25 mouse cellular contexts compared by ENCODE assay signal in the genomic region with DNA sequence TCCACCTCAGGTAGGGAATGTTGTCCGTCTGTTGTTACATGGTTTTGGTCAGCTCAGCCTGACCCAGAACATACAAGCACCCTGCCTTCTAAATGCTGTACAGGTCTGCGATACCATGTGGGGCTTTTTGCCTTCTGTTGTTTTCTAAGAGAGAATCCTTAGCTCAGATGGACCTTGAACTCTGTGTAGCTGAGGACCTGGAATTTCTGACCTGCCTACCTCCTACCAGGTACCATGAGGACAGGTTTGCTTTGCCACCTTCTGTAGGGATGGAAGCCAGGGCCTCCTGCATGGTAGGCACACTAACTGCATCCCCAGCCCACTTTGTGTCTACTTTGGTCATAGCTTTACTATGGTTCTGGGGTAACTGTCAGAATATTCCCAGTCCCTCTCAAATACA. TPM values are rescaled to one million over a fixed set of nuclear protein-coding genes. Genes with fewer than 3 reads are reported as not detected.
DNase-seq lines count a peak whose midpoint lies in the region; ATAC-seq and TF ChIP-seq lines count a peak whose summit lies in the region.
"Had no signal": no experiment of that assay in that cellular context is flagged by ENCODE, and none has a peak within 500 bp of the region (broad histone marks: within the 10 kb centered on the region; RNA-seq: fewer than 3 reads in every experiment).

No protein-coding gene starts in this region.

- no peak overlapping the region for H3K9ac ChIP-seq in liver, embryonic 12.5 days
- H3K9ac ChIP-seq in liver, postnatal 0 days (replicated peaks) = no peak overlapping the region
- no peak overlapping the region for H3K9ac ChIP-seq in liver, embryonic 14.5 days (replicated peaks)
- H3K9ac ChIP-seq in liver, embryonic 11.5 days (ENCODE audit: low read depth, low read length) = no peak overlapping the region
- no peak overlapping the region for H3K9ac ChIP-seq in liver, embryonic 16.5 days (ENCODE audit: low read depth, low read length)
- H3K9ac ChIP-seq in forebrain, embryonic 13.5 days = no peak overlapping the region
- H3K9ac ChIP-seq: embryonic facial prominence, embryonic 13.5 days; embryonic facial prominence, embryonic 15.5 days; forebrain, embryonic 12.5 days; forebrain, embryonic 15.5 days had no signal

- peaks cover 64% of the 10 kb centered on the region for H3K4me1 ChIP-seq in liver, embryonic 12.5 days
- H3K4me1 ChIP-seq in liver, postnatal 0 days (ENCODE audit: insufficient read depth) = peaks cover 18% of the 10 kb centered on the region
- peaks cover 28 to 29% of the 10 kb centered on the region in 2 experiments for H3K4me1 ChIP-seq in liver, embryonic 14.5 days (replicated peaks; ENCODE audit: control insufficient read depth in 2 of 2, insufficient read depth in 2 of 2, low read length in 1 of 2)
- H3K4me1 ChIP-seq in liver, embryonic 11.5 days (replicated peaks; ENCODE audit: control insufficient read depth, insufficient read depth, low read length) = peaks cover 18% of the 10 kb centered on the region
- H3K4me1 ChIP-seq in liver, embryonic 16.5 days (ENCODE audit: control insufficient read depth, low read depth, low read length) = peaks cover 35% of the 10 kb centered on the region
- peaks cover 19% of the 10 kb centered on the region for H3K4me1 ChIP-seq in forebrain, embryonic 13.5 days

- ATAC-seq in liver, embryonic 12.5 days = no peak
- ATAC-seq in liver, postnatal 0 days = no peak
- ATAC-seq in liver, embryonic 14.5 days (ENCODE audit: insufficient read depth) = no peak
- ATAC-seq in liver, embryonic 11.5 days (replicated peaks; ENCODE audit: low FRiP score) = no peak
- ATAC-seq in liver, embryonic 16.5 days (ENCODE audit: low read depth) = no peak
- no peak for ATAC-seq in forebrain, embryonic 13.5 days
- ATAC-seq: forebrain, embryonic 15.5 days had no signal

- no peaks in the 10 kb centered on the region for H3K27me3 ChIP-seq in liver, embryonic 12.5 days (replicated peaks)
- no peaks in the 10 kb centered on the region for H3K27me3 ChIP-seq in liver, postnatal 0 days (ENCODE audit: insufficient read depth, low read length)
- no peaks in the 10 kb centered on the region for H3K27me3 ChIP-seq in liver, embryonic 14.5 days (ENCODE audit: control insufficient read depth, insufficient read depth, low read length)
- no peaks in the 10 kb centered on the region for H3K27me3 ChIP-seq in liver, embryonic 11.5 days (replicated peaks; ENCODE audit: control insufficient read depth, insufficient read depth, low read length)
- no peaks in the 10 kb centered on the region for H3K27me3 ChIP-seq in liver, embryonic 16.5 days (ENCODE audit: control insufficient read depth, insufficient read depth, low read depth, low read length)
- no peaks in the 10 kb centered on the region for H3K27me3 ChIP-seq in forebrain, embryonic 13.5 days
- H3K27me3 ChIP-seq: embryonic facial prominence, embryonic 13.5 days; embryonic facial prominence, embryonic 15.5 days; forebrain, embryonic 12.5 days; forebrain, embryonic 15.5 days had no signal

- no peak overlapping the region for H3K4me2 ChIP-seq in liver, embryonic 12.5 days
- no peak overlapping the region for H3K4me2 ChIP-seq in liver, postnatal 0 days (ENCODE audit: low read depth, low read length)
- H3K4me2 ChIP-seq in liver, embryonic 14.5 days (ENCODE audit: low read depth) = no peak overlapping the region
- no peak overlapping the region; the same call in 1 of the 2 replicates for H3K4me2 ChIP-seq in liver, embryonic 11.5 days
- H3K4me2 ChIP-seq in liver, embryonic 16.5 days (ENCODE audit: low read depth, low read length) = no peak overlapping the region
- H3K4me2 ChIP-seq in forebrain, embryonic 13.5 days = no peak overlapping the region
- H3K4me2 ChIP-seq: embryonic facial prominence, embryonic 13.5 days; embryonic facial prominence, embryonic 15.5 days; forebrain, embryonic 12.5 days; forebrain, embryonic 15.5 days had no signal

- peak; percentile 59 for DNase-seq in kidney, adult 9 months
- DNase-seq in kidney, postnatal 10 days = no peak
- no peak for DNase-seq in liver, postnatal 0 days
- DNase-seq in liver, embryonic 14.5 days (ENCODE audit: low read depth in 3 of 3, low spot score in 3 of 3) = no peak
- no peak for DNase-seq in liver, embryonic 11.5 days (ENCODE audit: low spot score)
- DNase-seq: adrenal gland, adult 2 months; adrenal gland, postnatal 10 days; adrenal gland, postnatal 25 days; cerebellum, adult 11 months; cerebellum, adult 18-20 months; cerebellum, adult 8-10 months; cerebellum, adult 9-11 months; cerebellum, postnatal 14 days; cerebellum, postnatal 36 days; embryo, embryonic 11 days had no signal

- H3K36me3 ChIP-seq in liver, embryonic 12.5 days = peaks cover 67% of the 10 kb centered on the region
- peaks cover 38% of the 10 kb centered on the region for H3K36me3 ChIP-seq in liver, postnatal 0 days (replicated peaks; ENCODE audit: insufficient read depth, low read length)
- peaks cover 25% of the 10 kb centered on the region for H3K36me3 ChIP-seq in liver, embryonic 14.5 days (replicated peaks; ENCODE audit: control insufficient read depth, insufficient read depth, low read depth)
- H3K36me3 ChIP-seq in liver, embryonic 11.5 days (ENCODE audit: control insufficient read depth, insufficient read depth, low read length) = peaks cover 29% of the 10 kb centered on the region
- peaks cover 22% of the 10 kb centered on the region for H3K36me3 ChIP-seq in liver, embryonic 16.5 days (ENCODE audit: control insufficient read depth, insufficient read depth)
- H3K36me3 ChIP-seq in forebrain, embryonic 13.5 days (ENCODE audit: poor library complexity, severe bottlenecking) = peaks cover 48% of the 10 kb centered on the region

- no peak for TF ChIP-seq EP300 in liver, postnatal 0 days (IDR thresholded peaks at IDR 0.05; ENCODE audit: low read depth)
- TF ChIP-seq EP300 in liver, embryonic 14.5 days (IDR thresholded peaks at IDR 0.05; ENCODE audit: low read depth) = no peak

- WGBS in liver, embryonic 12.5 days (ENCODE audit: insufficient replicate concordance) = 87% methylated on average over 2 of the region's 2 CpGs
- WGBS in liver, postnatal 0 days (ENCODE audit: insufficient replicate concordance) = 97% methylated on average over 2 of the region's 2 CpGs
- WGBS in liver, embryonic 14.5 days (ENCODE audit: insufficient replicate concordance) = 89% methylated on average over 2 of the region's 2 CpGs
- 94% methylated on average over 2 of the region's 2 CpGs for WGBS in liver, embryonic 11.5 days
- WGBS in liver, embryonic 16.5 days (ENCODE audit: insufficient replicate concordance) = 88% methylated on average over 2 of the region's 2 CpGs
- 94% methylated on average over 2 of the region's 2 CpGs for WGBS in forebrain, embryonic 13.5 days

- no peak overlapping the region for H3K4me3 ChIP-seq in liver, embryonic 12.5 days
- H3K4me3 ChIP-seq in liver, postnatal 0 days (ENCODE audit: low read depth, low read length) = no peak overlapping the region
- no peak overlapping the region for H3K4me3 ChIP-seq in liver, embryonic 14.5 days (ENCODE audit: insufficient read depth in 1 of 2, low read depth in 2 of 2, low read length in 2 of 2)
- no peak overlapping the region for H3K4me3 ChIP-seq in liver, embryonic 11.5 days (ENCODE audit: low read depth, low read length)
- H3K4me3 ChIP-seq in liver, embryonic 16.5 days (ENCODE audit: low read depth, low read length) = no peak overlapping the region
- no peak overlapping the region for H3K4me3 ChIP-seq in forebrain, embryonic 13.5 days
- H3K4me3 ChIP-seq: embryonic facial prominence, embryonic 13.5 days; embryonic facial prominence, embryonic 15.5 days; erythroblast, embryonic 14.5 days; forebrain, embryonic 10.5 days; forebrain, embryonic 12.5 days; forebrain, embryonic 15.5 days had no signal

- 0 out of 2 replicates have a peak, but pooled peaks cover 5% of the 10 kb centered on the region for H3K9me3 ChIP-seq in liver, embryonic 12.5 days (replicated peaks)
- no peaks in the 10 kb centered on the region for H3K9me3 ChIP-seq in liver, postnatal 0 days (ENCODE audit: low read length)
- peaks cover 4% of the 10 kb centered on the region for H3K9me3 ChIP-seq in liver, embryonic 14.5 days (ENCODE audit: control insufficient read depth, low read length)
- no peaks in the 10 kb centered on the region; the same call in 1 of the 2 replicates for H3K9me3 ChIP-seq in liver, embryonic 11.5 days (ENCODE audit: control insufficient read depth, low read length)
- no peaks in the 10 kb centered on the region for H3K9me3 ChIP-seq in liver, embryonic 16.5 days (replicated peaks; ENCODE audit: control insufficient read depth, low read length)
- H3K9me3 ChIP-seq in forebrain, embryonic 13.5 days (replicated peaks) = 0 out of 2 replicates have a peak, but pooled peaks cover 5% of the 10 kb centered on the region
- H3K9me3 ChIP-seq: embryonic facial prominence, embryonic 15.5 days; forebrain, embryonic 15.5 days had no signal

- peak overlapping the region; percentile 95 for H3K27ac ChIP-seq in liver, embryonic 12.5 days
- no peak overlapping the region for H3K27ac ChIP-seq in liver, postnatal 0 days (ENCODE audit: low read depth)
- peak overlapping the region; percentile 44 for H3K27ac ChIP-seq in liver, embryonic 14.5 days
- H3K27ac ChIP-seq in liver, embryonic 11.5 days (ENCODE audit: low read depth, low read length) = no peak overlapping the region
- peak overlapping the region; percentile 48 for H3K27ac ChIP-seq in liver, embryonic 16.5 days (ENCODE audit: low read length)
- no peak overlapping the region for H3K27ac ChIP-seq in forebrain, embryonic 13.5 days
- H3K27ac ChIP-seq: embryonic facial prominence, embryonic 13.5 days; embryonic facial prominence, embryonic 15.5 days; forebrain, embryonic 10.5 days; forebrain, embryonic 12.5 days; forebrain, embryonic 15.5 days had no signal

- no peak for TF ChIP-seq CTCF in liver, postnatal 0 days (IDR thresholded peaks at IDR 0.05; ENCODE audit: low read depth)
- TF ChIP-seq CTCF in liver, embryonic 14.5 days (IDR thresholded peaks at IDR 0.05; ENCODE audit: low read depth) = no peak

RNA-seq across cellular contexts. Expression of a gene that starts 2.9 kb away (rescaled TPM):
- 19.1 and 20.2 TPM in 2 replicates for polyA plus RNA-seq in liver, embryonic 12.5 days (2016; fragmentation: Nextera tagmentation; extraction: Ambion mirVana)
- 8.1 and 8.3 TPM in 2 replicates for polyA plus RNA-seq in liver, postnatal 0 days (2015; fragmentation: Nextera tagmentation; extraction: Ambion mirVana)
- 21.8 and 27.0 TPM in 2 replicates for polyA plus RNA-seq in liver, embryonic 14.5 days (2012; rRNA removed)
- polyA plus RNA-seq in liver, embryonic 14.5 days (2014; fragmentation: Nextera tagmentation; extraction: Ambion mirVana) = 1.5 and 2.0 TPM in 2 replicates
- polyA plus RNA-seq in liver, embryonic 11.5 days (2014; fragmentation: Nextera tagmentation; extraction: Ambion mirVana) = 2.9 and 3.1 TPM in 2 replicates
- polyA plus RNA-seq in liver, embryonic 16.5 days (2015; fragmentation: Nextera tagmentation; extraction: Ambion mirVana) = 9.5 and 11.3 TPM in 2 replicates
- polyA plus RNA-seq in forebrain, embryonic 13.5 days (2015; fragmentation: Nextera tagmentation; extraction: Ambion mirVana) = 22.4 and 23.6 TPM in 2 replicates

RNA-seq across cellular contexts. Expression of a gene that starts 11.3 kb away (rescaled TPM):
- 1.5 TPM in 2 replicates for polyA plus RNA-seq in liver, embryonic 12.5 days (2016; fragmentation: Nextera tagmentation; extraction: Ambion mirVana)
- 0.89 and 1.2 TPM in 2 replicates for polyA plus RNA-seq in liver, postnatal 0 days (2015; fragmentation: Nextera tagmentation; extraction: Ambion mirVana)
- polyA plus RNA-seq in liver, embryonic 14.5 days (2012; rRNA removed) = 0.66 and 0.96 TPM in 2 replicates
- 0.38 and 0.41 TPM in 2 replicates for polyA plus RNA-seq in liver, embryonic 14.5 days (2014; fragmentation: Nextera tagmentation; extraction: Ambion mirVana)
- 2.3 and 2.4 TPM in 2 replicates for polyA plus RNA-seq in liver, embryonic 11.5 days (2014; fragmentation: Nextera tagmentation; extraction: Ambion mirVana)
- 0.48 and 0.59 TPM in 2 replicates for polyA plus RNA-seq in liver, embryonic 16.5 days (2015; fragmentation: Nextera tagmentation; extraction: Ambion mirVana)
- polyA plus RNA-seq in forebrain, embryonic 13.5 days (2015; fragmentation: Nextera tagmentation; extraction: Ambion mirVana) = 0.23 and 0.35 TPM in 2 replicates

RNA-seq across cellular contexts. Expression of a gene that starts 11.6 kb away (rescaled TPM):
- polyA plus RNA-seq in liver, embryonic 12.5 days (2016; fragmentation: Nextera tagmentation; extraction: Ambion mirVana) = 101 TPM in 2 replicates
- 61.7 and 66.9 TPM in 2 replicates for polyA plus RNA-seq in liver, postnatal 0 days (2015; fragmentation: Nextera tagmentation; extraction: Ambion mirVana)
- polyA plus RNA-seq in liver, embryonic 14.5 days (2012; rRNA removed) = 34.8 and 39.6 TPM in 2 replicates
- polyA plus RNA-seq in liver, embryonic 14.5 days (2014; fragmentation: Nextera tagmentation; extraction: Ambion mirVana) = 83.1 and 91.6 TPM in 2 replicates
- polyA plus RNA-seq in liver, embryonic 11.5 days (2014; fragmentation: Nextera tagmentation; extraction: Ambion mirVana) = 133 and 142 TPM in 2 replicates
- 71.1 and 74.2 TPM in 2 replicates for polyA plus RNA-seq in liver, embryonic 16.5 days (2015; fragmentation: Nextera tagmentation; extraction: Ambion mirVana)
- 130 TPM in 2 replicates for polyA plus RNA-seq in forebrain, embryonic 13.5 days (2015; fragmentation: Nextera tagmentation; extraction: Ambion mirVana)

RNA-seq across cellular contexts. Expression of a gene that starts 38.5 kb away (rescaled TPM):
- 23.9 and 24.2 TPM in 2 replicates for polyA plus RNA-seq in liver, embryonic 12.5 days (2016; fragmentation: Nextera tagmentation; extraction: Ambion mirVana)
- 7.6 and 8.1 TPM in 2 replicates for polyA plus RNA-seq in liver, postnatal 0 days (2015; fragmentation: Nextera tagmentation; extraction: Ambion mirVana)
- polyA plus RNA-seq in liver, embryonic 14.5 days (2012; rRNA removed) = 21.3 and 23.3 TPM in 2 replicates
- 7.5 and 8.6 TPM in 2 replicates for polyA plus RNA-seq in liver, embryonic 14.5 days (2014; fragmentation: Nextera tagmentation; extraction: Ambion mirVana)
- polyA plus RNA-seq in liver, embryonic 11.5 days (2014; fragmentation: Nextera tagmentation; extraction: Ambion mirVana) = 33.4 and 45.5 TPM in 2 replicates
- 9.4 and 11.4 TPM in 2 replicates for polyA plus RNA-seq in liver, embryonic 16.5 days (2015; fragmentation: Nextera tagmentation; extraction: Ambion mirVana)
- polyA plus RNA-seq in forebrain, embryonic 13.5 days (2015; fragmentation: Nextera tagmentation; extraction: Ambion mirVana) = 54.0 and 55.7 TPM in 2 replicates

RNA-seq across cellular contexts. Expression of a gene that starts 48.2 kb away (rescaled TPM):
- not detected in 2 replicates for polyA plus RNA-seq in liver, embryonic 12.5 days (2016; fragmentation: Nextera tagmentation; extraction: Ambion mirVana)
- polyA plus RNA-seq in liver, postnatal 0 days (2015; fragmentation: Nextera tagmentation; extraction: Ambion mirVana) = not detected in 2 replicates
- 0.01 and 0.04 TPM in 2 replicates for polyA plus RNA-seq in liver, embryonic 14.5 days (2012; rRNA removed)
- not detected in 2 replicates for polyA plus RNA-seq in liver, embryonic 14.5 days (2014; fragmentation: Nextera tagmentation; extraction: Ambion mirVana)
- polyA plus RNA-seq in liver, embryonic 11.5 days (2014; fragmentation: Nextera tagmentation; extraction: Ambion mirVana) = not detected in 2 replicates
- polyA plus RNA-seq in liver, embryonic 16.5 days (2015; fragmentation: Nextera tagmentation; extraction: Ambion mirVana) = not detected in 2 replicates
- polyA plus RNA-seq in forebrain, embryonic 13.5 days (2015; fragmentation: Nextera tagmentation; extraction: Ambion mirVana) = 0.15 and 0.21 TPM in 2 replicates
- polyA plus RNA-seq: embryonic facial prominence, embryonic 11.5 days; forebrain, embryonic 12.5 days had no signal

Comparison
In these comparisons a context has a peak if more than half of its experiments do, and no peak if none do; other contexts are left out.
1. H3K27ac ChIP-seq: peak in liver, embryonic 12.5 days (single experiment), liver, embryonic 14.5 days (single experiment) and liver, embryonic 16.5 days (single experiment); none in liver, postnatal 0 days (single experiment), liver, embryonic 11.5 days (single experiment) and forebrain, embryonic 13.5 days (single experiment).